33 mouse cellular contexts compared by ENCODE assay signal in genomic region chr2:162966734-162967133, GRCm38 (mm10). TPM values are rescaled to one million over a fixed set of nuclear protein-coding genes. Genes with fewer than 3 reads are reported as not detected.
"Had no signal": no experiment of that assay in that cellular context is flagged by ENCODE, and none has a peak within 500 bp of the region (broad histone marks: within the 10 kb centered on the region; RNA-seq: fewer than 3 reads in every experiment).

No protein-coding gene starts in this region.

- ATAC-seq: liver, embryonic 12.5 days; liver, postnatal 0 days; lung, postnatal 0 days; midbrain, embryonic 13.5 days; midbrain, embryonic 15.5 days; midbrain, embryonic 16.5 days had no signal

- H3K27ac ChIP-seq: limb, embryonic 10.5 days; limb, embryonic 12.5 days; limb, embryonic 13.5 days; limb, embryonic 15.5 days; liver, embryonic 12.5 days; liver, embryonic 13.5 days; liver, embryonic 14.5 days; liver, embryonic 15.5 days; lung, embryonic 15.5 days; macrophage; midbrain, embryonic 10.5 days; midbrain, embryonic 12.5 days; midbrain, embryonic 13.5 days; midbrain, embryonic 15.5 days; neural tube, embryonic 12.5 days had no signal

- DNase-seq: left cerebral cortex, postnatal 4 days; liver; liver, embryonic 13.5 days; lung, adult 18-20 months; lung, adult 2 months; lung, embryonic 14.5 days; lung, postnatal 10 days; lung, postnatal 14 days; lung, postnatal 36 days; lung, postnatal 4 days; midbrain, embryonic 14.5 days had no signal

- H3K4me3 ChIP-seq: limb, embryonic 10.5 days; limb, embryonic 12.5 days; limb, embryonic 13.5 days; limb, embryonic 15.5 days; liver, embryonic 12.5 days; liver, embryonic 13.5 days; liver, embryonic 15.5 days; lung, embryonic 15.5 days; megakaryocyte, embryonic 14.5 days; midbrain, embryonic 10.5 days; midbrain, embryonic 12.5 days; midbrain, embryonic 13.5 days; midbrain, embryonic 15.5 days; myocyte; neural tube, embryonic 12.5 days had no signal

RNA-seq across cellular contexts. Expression of gene Sgk2, which starts 20.4 kb away (rescaled TPM):
- total RNA-seq: left cerebral cortex, postnatal 4 days; megakaryocyte-erythroid progenitor cell, adult 5-6 weeks; midbrain, postnatal 0 days; monocyte, adult 5-6 weeks had no signal

RNA-seq across cellular contexts. Expression of gene L3mbtl1, which starts 23.5 kb away (rescaled TPM):
- total RNA-seq: monocyte, adult 5-6 weeks had no signal
